Mouse (Mus musculus) colon, adult 2 months (tissue): Measurements from ENCODE around the gene Uqcc3. TPM values are rescaled to one million over a fixed set of nuclear protein-coding genes. Genes with fewer than 3 reads are reported as not detected.

Experiments
- polyA plus RNA-seq: library from polyadenylated mRNA; depleted of rRNA; stranded (reverse); fragments of >200 nt; gene quantifications from 2 replicates; pipeline ENCODE4 v1.2.3, GENCODE M21; 2012; rRNA removed

Uqcc3 gene
- polyA plus RNA-seq, result 24.9 and 27.0 TPM in 2 replicates

DNA sequence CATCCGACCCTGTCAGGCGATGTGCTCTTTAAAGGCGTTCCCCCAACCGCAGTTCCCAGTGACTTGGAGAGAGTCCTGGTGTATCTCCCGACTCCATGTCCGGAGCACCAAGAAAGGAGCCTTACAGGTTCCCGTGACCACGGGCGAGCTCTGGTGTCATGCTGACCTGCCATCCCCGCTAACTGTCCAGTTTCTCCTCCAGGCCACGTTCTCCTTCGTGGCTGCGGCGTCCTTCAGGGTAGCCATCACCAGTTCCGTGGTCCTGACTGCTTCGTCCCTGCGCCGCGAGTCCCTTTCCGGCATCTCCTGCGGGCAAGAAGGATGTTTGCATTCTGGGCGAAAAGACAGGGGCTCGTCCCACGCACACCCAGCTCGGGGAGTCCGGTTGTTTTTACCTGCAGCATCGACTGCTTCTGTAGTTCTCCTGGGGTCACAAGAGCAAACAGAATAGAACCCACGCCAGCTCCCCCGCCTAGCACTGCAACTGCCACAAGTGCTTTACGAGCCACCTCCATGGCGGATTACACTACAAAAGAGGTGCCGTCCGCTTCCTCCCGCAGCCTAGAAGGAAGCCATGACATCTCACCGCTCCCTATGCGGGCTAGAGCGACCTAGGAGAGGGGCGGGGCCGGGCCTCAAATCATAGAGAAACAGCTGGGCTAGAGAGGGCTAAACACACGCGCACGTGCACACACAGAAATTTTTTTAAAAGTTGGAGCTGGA, at the start of gene Uqcc3:
Gene Uqcc3 (minus strand): TSS at position 613 of the 723 bp plus-strand sequence.

DNA sequence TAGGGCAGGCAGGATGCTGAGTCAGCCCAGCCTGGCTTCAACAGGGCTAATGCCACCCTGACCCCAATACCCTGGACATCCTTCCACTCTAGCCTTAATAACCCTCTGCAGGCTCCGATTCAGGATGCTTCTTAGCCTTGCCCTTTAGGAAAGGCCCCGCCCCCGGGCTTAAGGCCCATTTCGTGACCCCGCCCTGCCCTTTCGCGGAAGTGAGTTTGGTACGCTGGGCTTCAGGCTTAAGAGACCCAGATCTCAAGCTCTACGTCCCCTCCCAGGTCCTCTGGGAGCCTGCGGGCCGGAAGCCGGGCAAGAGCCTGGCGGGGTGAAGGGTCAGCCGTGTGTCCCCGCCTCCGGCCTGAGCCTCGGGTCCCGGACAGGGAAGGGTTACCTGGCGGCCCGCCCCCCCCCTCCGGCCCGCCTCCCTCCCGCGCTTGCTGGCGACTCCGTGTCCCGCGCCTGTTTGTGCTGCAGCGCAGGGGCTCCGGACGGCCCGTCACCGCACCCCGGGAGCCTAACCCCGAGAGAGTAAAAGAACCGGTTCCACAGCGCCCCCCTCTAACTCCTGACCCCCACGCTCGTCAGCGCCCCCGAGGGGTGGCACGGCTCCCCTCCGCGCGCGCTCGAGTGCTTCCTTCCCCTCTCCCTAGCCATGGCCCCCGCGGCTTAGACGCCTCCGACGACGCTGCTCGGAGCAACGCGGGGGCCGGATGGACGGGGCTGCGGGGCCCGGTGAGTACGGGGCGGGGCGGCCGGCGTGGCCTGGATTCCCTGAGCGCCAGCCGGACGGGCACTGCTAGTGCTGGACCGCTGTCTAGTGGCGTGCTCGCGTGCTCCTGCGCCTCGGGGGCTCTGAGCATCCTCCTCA, 48.7 kb upstream of the Uqcc3 start, which contains the start of the genes Rom1 and Eml3:
Gene Rom1 (minus strand): TSS at position 133 of the 865 bp plus-strand sequence.
Gene Eml3 (plus strand): TSS at position 329 of the 865 bp plus-strand sequence.

DNA sequence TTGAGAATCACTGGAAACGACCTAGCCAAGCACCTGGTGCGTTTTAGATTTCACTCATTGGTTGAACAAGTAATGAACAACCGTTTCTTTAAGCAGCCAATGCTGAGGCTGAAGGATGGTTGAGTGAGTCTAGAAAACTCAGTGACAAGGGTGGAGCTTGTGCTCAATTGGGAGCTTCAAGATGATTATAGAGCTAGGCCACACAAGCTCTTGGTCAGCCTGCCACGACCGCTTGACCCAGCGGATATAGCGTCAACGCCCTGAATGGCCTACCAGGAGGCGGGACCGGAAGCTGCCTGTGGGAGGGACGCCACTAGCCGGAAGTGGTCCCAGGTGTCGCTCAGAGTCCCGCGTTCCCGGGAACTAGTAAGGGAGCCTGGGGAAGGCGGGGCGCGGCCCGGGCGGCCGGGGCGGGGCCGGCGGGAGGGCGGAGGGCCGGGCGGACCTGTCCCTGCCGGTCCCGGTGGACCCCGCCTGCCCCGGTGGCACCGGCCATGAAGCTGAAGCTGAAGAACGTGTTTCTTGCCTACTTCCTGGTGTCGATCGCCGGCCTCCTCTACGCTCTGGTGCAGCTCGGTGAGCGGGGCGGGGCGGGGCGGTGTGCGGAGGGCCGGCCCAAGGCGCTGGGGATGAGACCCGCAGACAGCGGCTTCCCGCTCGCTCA, 39.5 kb upstream of the Uqcc3 start, which contains the start of gene B3gat3:
Gene B3gat3 (plus strand): TSS at position 302 of the 664 bp plus-strand sequence.

DNA sequence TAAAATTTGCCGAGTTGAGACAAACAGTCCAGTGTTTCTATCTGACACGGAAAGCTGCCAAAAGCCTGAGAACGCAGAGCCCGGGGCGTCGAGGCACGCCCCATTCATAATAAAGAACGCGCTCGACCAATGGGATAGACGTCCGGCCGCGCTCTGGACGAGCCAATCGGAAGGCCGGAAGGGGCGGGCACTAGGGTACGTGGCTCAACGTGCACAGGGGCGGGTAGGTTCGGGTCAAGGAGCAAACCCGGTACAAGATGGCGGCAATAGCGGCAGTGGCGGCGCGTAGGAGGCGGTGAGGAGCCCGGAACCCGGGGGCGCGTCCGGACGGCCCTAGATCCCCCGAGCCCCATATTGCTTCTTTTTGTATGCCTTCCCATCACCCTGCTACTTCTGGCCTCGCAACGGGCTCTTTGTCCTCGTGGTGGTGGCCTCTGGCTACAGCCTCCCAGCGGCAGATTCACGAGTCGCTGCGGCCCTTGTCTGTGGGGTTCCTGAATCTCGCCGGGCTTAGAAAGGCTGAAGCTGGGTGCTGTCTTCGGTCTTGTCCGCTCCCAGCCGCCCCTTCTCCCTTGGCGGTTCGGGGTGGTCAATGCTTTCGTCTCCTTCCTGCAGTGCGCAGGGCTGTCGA, 17.3 kb upstream of the Uqcc3 start, which contains the start of gene Ganab:
Gene Ganab (plus strand): TSS at position 207 of the 631 bp plus-strand sequence.

DNA sequence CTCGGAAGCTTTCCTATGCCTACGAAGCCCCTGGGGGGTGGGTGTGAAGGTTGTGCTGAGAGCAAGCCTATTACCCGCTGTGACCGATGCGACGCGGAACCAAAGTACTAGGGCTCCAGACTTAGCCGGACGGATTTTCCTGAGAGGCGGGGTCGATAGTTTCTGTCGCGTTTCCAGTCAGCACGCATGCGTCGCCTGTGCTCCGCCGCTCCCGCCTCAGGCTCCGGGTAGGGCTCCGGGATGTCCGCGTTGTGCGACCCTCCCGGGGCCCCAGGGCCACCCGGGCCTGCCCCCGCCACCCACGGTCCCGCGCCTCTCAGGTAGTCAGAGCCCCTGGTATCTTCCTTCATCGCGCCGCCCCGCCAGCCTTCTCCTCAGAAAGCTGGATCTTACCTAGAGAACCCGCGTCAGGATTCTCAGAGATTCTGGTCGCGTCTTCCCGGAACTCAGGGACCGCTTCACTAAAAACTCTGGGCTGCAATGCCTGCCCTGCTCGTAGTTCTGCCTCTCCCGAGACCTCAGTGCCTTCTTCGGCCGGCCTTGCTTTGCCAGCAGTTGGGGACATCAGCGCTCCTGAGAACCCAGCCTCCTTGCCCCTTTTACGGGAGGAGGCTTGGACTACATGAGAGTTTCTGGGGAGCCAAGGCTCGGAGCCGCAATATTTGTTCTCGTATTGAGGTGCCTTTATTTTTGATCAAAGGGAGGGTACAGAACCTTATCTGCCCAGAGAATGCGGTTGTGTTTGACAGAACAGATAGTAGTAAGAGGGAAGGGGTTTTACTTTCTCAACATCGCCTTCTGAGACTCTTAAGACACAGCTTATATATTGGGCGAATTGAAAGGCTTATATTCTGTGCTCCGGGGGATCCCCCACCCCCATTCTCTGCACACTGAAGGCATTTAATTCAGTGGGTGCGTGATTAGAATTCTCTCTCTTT, 12.4 kb upstream of the Uqcc3 start, which contains the start of gene Ints5:
Gene Ints5 (plus strand): TSS at position 177 of the 938 bp plus-strand sequence.

DNA sequence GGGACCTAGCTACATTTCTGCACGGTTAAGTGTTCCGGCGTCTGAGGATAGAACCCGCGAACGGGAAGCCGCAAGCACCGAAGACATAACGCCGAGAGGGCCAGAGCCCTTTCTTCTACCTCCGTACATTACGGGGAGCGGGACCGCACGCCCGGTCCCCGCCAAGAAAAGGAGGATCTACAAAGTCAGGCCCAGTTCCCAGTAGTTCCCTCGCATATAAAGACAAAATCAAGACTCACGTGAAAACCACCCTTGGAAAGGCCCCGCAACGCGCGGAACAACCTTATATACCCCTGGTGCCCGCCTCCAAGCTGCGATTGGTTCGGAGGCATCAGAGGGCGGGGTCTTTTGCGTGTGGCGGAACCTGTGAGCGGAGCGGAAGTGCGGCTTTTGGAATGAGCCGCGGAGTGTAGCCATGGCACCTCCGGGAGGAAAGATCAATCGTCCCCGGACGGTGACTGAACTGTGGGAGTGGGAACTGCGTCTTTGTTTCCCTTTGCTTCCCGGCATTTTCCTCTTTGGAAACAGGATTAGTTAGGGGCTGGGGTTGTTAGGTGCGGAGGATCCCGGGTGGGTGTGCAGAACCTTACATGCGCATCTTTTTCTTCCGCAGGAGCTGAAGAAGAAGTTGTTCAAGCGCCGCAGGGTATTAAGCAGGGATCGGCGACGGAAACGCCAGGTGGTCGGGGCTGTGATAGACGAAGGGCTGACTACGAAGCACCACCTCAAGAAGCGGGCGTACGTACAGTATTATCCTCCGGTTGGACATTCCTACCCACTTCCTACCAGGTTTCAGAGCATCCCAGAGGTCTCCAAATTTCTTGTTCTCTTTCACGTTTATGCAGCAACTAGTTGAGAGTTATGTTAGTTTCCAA, 8.0 kb upstream of the Uqcc3 start, which contains the start of the genes 1810009A15Rik and Gm49416:
Gene 1810009A15Rik (plus strand): TSS at position 343 of the 875 bp plus-strand sequence.
Gene Gm49416 (plus strand): TSS at position 416 of the 875 bp plus-strand sequence.

DNA sequence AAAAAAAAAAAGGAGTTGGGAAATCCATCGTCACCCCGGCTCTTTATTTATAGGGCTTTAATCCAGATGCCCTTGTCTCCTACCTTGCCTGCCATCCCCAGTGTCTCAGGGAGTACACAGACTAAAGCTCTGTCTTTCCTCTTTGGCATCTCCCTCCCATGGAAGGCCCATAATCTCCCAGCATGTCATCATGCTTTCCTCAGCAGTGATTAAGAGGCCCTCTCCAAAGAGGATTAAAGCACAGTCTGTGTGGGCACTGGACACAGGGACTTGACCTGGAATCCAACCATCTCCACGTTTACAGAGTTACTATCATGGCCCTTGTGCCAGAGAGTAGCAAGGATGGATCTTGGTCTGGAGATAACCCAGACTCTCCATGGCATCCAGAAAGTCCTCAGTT, 2.9 kb upstream of the Uqcc3 start, which contains the start of the genes Lbhd1 and Gm49403:
Gene Lbhd1 (plus strand): TSS at position 117 of the 400 bp plus-strand sequence.
Gene Gm49403 (plus strand): TSS at position 315 of the 400 bp plus-strand sequence.

DNA sequence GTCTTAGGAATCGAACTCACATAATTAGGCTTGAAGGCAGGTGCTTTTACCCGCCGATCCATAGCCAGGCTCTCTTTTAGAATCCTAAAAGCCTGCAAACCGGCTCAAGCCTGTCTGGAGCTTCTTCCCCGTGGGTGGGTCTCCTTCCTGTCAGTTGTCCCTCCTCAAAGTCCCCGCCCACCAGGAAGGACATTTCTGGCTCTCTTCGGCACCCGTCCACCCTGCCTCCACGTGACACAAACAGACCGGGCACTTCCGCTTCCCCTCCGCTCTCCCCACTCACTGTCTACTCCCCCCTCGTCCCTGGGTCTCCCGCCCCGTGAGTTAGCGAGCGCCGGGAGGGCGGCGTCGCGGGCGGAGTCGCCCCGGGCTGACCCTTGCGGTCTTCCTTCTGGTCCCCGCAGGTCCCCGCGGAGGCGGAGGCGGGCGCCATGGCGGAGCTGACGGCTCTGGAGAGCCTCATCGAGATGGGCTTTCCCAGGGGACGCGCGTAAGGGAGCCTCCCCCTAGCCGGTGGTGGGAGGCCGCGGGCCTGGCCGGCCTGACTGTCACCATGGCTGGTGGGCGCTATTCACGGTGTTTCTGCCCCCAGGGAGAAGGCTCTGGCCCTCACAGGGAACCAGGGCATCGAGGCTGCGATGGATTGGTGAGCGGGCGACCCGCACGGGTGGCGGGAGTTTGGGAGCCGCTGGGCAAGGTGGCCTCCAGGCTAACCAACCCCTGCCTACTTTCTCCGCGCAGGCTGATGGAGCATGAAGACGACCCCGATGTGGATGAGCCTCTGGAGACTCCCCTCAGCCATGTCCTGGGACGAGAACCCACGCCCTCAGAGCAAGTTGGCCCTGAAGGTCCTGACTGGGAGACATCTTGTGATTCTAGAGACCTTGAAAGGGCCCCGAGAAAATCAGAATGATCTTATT, 9.2 kb downstream of the Uqcc3 start, which contains the start of gene Ubxn1:
Gene Ubxn1 (plus strand): TSS at position 230 of the 920 bp plus-strand sequence.

DNA sequence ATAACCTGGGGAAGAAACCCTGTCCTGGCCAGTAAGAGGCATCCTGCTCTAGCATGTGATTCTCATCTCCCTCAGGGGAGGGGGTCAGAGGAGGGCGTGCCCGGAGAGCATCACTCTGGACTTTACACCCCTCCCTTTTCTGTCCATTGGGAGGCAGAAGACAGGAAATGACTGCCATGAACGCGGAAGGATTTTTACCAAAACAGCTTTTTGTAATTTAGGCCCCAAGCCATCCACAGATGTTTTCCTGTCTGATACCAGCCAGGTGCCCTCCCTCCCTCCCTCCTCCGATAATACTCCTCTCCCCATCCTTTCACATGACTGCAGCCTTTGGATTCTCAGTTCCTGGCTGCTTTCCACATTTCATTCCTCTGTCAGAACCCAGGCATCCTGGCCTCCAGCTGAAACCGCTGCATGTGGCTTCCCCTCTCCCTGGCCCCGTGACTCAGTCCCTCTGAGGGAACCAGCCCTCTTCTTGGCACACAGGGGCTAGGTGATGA, 30.3 kb downstream of the Uqcc3 start, which contains the start of gene Lrrn4cl:
Gene Lrrn4cl (plus strand): TSS at position 367 of the 500 bp plus-strand sequence.

DNA sequence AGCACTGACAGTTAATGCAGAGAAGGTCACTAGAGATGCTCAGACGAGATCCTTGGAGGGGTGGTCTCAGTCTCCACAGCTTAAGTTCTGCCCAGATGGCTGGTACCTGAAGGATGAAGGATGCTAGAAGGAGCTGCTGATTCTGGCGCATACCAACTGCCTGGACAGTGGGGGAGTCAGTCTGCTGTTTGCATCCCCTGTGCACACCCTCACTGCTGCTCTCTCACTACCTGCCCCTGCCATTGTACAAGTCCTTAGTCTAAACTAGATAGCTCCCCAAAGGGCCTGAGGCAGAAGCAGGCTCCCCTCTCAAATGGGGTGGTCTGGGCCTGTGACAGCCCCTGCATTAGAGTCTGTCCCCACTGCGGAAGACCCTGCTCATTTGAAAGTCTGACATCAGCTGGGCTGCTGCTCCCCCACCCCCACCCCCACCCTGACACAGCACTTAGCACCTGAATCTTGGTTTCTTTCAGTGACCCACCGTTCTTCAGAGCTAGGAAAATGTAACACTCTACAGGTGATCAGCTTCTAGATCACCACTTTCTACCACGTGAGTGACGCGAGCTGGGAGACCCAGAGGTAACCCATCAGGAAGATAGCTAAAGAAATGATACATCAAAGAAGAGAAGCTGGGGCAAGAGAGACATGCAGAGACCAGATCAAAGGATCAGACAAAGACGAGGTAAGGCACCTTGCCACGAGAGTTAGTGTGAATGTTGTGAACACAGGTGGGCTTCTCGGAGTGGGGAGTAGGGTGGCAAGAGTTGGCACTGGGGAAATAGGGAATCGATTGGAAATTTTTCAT, 41.4 kb downstream of the Uqcc3 start, which contains the start of gene Gng3:
Gene Gng3 (minus strand): TSS at position 92 of the 805 bp plus-strand sequence.

DNA sequence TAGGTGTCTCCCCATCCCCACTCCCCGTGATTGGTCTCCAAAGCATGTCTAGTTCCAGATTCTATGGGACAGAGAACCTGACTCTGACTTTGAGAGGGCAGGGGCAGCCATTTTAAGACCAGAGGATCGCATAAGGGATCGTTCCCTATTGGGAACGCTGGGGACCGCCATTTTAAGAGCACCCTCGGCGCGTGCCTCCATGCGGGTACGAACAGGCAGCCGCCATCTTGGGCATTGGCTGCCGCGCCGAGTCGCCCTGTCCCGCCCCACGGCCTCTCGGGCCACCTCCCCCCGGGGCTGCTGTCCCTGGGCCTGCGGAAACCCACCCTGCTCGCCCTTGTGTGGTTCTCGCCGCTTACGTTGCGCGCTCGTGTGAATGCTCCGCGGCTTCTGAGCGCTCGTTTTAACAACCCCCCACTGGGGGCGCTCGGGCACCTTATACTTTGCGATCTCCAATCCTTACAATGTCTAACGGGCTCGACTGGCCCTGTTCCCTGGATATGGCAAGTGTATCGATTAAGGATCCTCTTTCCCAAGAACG, 43.4 kb downstream of the Uqcc3 start, which contains the start of gene Bscl2:
Gene Bscl2 (plus strand): TSS at position 217 of the 541 bp plus-strand sequence.

Other genes starting within 250 kb of the Uqcc3 start
- gene Chrm1, start 217.1 kb downstream of the Uqcc3 start, polyA plus RNA-seq, result 8.6 and 12.4 TPM in 2 replicates
- 77.3 and 84.0 TPM in 2 replicates for gene Slc3a2, start 157.6 kb downstream of the Uqcc3 start, polyA plus RNA-seq
- gene Wdr74, start 145.1 kb downstream of the Uqcc3 start, polyA plus RNA-seq, result 23.1 and 24.6 TPM in 2 replicates
- not detected in 2 replicates for gene 1700092M07Rik, start 140.2 kb downstream of the Uqcc3 start, polyA plus RNA-seq
- 76.8 and 84.3 TPM in 2 replicates for gene Stx5a, start 139.5 kb downstream of the Uqcc3 start, polyA plus RNA-seq
- 46.2 and 48.5 TPM in 2 replicates for gene Nxf1, start 123.8 kb downstream of the Uqcc3 start, polyA plus RNA-seq
- 138 and 175 TPM in 2 replicates for gene Tmem223, start 109.9 kb downstream of the Uqcc3 start, polyA plus RNA-seq
- 72.7 and 126 TPM in 2 replicates for gene Tmem179b, start 106.5 kb downstream of the Uqcc3 start, polyA plus RNA-seq
- gene Taf6l, start 94.5 kb downstream of the Uqcc3 start, polyA plus RNA-seq, result 9.5 and 9.9 TPM in 2 replicates
- gene Polr2g, start 82.3 kb downstream of the Uqcc3 start, polyA plus RNA-seq, result 17.4 and 20.0 TPM in 2 replicates
- gene Zbtb3, start 78.4 kb downstream of the Uqcc3 start, polyA plus RNA-seq, result 1.6 and 1.9 TPM in 2 replicates
- 9.8 and 12.1 TPM in 2 replicates for gene Ttc9c, start 61.6 kb downstream of the Uqcc3 start, polyA plus RNA-seq
- 23.2 and 24.4 TPM in 2 replicates for gene Hnrnpul2, start 60.9 kb downstream of the Uqcc3 start, polyA plus RNA-seq
- gene AC129217.1, start 51.1 kb downstream of the Uqcc3 start, polyA plus RNA-seq, result 2.4 and 6.1 TPM in 2 replicates
- 125 and 157 TPM in 2 replicates for gene Bscl2, start 43.5 kb downstream of the Uqcc3 start, polyA plus RNA-seq
- gene Gng3, start 41.7 kb downstream of the Uqcc3 start, polyA plus RNA-seq, result 2.1 and 2.8 TPM in 2 replicates
- gene Lrrn4cl, start 30.2 kb downstream of the Uqcc3 start, polyA plus RNA-seq, result 1.5 and 3.0 TPM in 2 replicates
- gene Ubxn1, start 9.4 kb downstream of the Uqcc3 start, polyA plus RNA-seq, result 113 and 124 TPM in 2 replicates
- 0.76 and 1.1 TPM in 2 replicates for gene Lbhd1, start 2.8 kb upstream of the Uqcc3 start, polyA plus RNA-seq
- gene Gm49403, start 3.0 kb upstream of the Uqcc3 start, polyA plus RNA-seq, result not detected in 2 replicates
- 9.0 and 12.8 TPM in 2 replicates for gene 1810009A15Rik, start 7.9 kb upstream of the Uqcc3 start, polyA plus RNA-seq
- not detected in 2 replicates for gene Gm49416, start 8.0 kb upstream of the Uqcc3 start, polyA plus RNA-seq
- 24.4 and 26.7 TPM in 2 replicates for gene Ints5, start 12.1 kb upstream of the Uqcc3 start, polyA plus RNA-seq
- 94.0 and 114 TPM in 2 replicates for gene Ganab, start 17.1 kb upstream of the Uqcc3 start, polyA plus RNA-seq
- gene B3gat3, start 39.5 kb upstream of the Uqcc3 start, polyA plus RNA-seq, result 114 and 123 TPM in 2 replicates
- gene Rom1, start 48.4 kb upstream of the Uqcc3 start, polyA plus RNA-seq, result 11.4 and 12.6 TPM in 2 replicates
- 34.6 and 42.8 TPM in 2 replicates for gene Eml3, start 48.6 kb upstream of the Uqcc3 start, polyA plus RNA-seq
- 17.1 and 24.9 TPM in 2 replicates for gene Mta2, start 61.0 kb upstream of the Uqcc3 start, polyA plus RNA-seq
- gene Tut1, start 72.9 kb upstream of the Uqcc3 start, polyA plus RNA-seq, result 14.7 and 16.6 TPM in 2 replicates
- gene Eef1g, start 86.1 kb upstream of the Uqcc3 start, polyA plus RNA-seq, result 172 and 210 TPM in 2 replicates
- gene Ahnak, start 108.4 kb upstream of the Uqcc3 start, polyA plus RNA-seq, result 26.2 and 29.7 TPM in 2 replicates
- 1.9 and 2.4 TPM in 2 replicates for gene Scgb1a1, start 207.0 kb upstream of the Uqcc3 start, polyA plus RNA-seq